Mouse (Mus musculus): ENCODE results near the gene Rem2. TPM values are rescaled to one million over a fixed set of nuclear protein-coding genes. Genes with fewer than 3 reads are reported as not detected.

The Rem2 gene
- polyA plus RNA-seq, 1 experiment = 4.0 TPM

GRCm38 (mm10) chr14:54464293-54465005 lies 11.5 kb upstream of the Rem2 start:
- Histone ChIP-seq H3K4me3 (ENCODE audit: low read depth, low read length) (peak overlapping the region; percentile 87), H3K9ac (ENCODE audit: low read depth, poor library complexity, severe bottlenecking) (peak overlapping the region; percentile 84), H3K9me3 (replicated peaks; ENCODE audit: control insufficient read depth, insufficient read depth, low read length, poor library complexity, severe bottlenecking) (no peaks in the 10 kb centered on the region), H3K4me1 (ENCODE audit: control insufficient read depth, insufficient read depth, low read length) (no peaks in the 10 kb centered on the region), H3K36me3 (ENCODE audit: control insufficient read depth, insufficient read depth, low read length, poor library complexity, severe bottlenecking) (peaks cover 4% of the 10 kb centered on the region; the same call in 1 of the 2 replicates), H3K27ac (ENCODE audit: insufficient read depth, low read length) (no peak overlapping the region; the same call in 1 of the 2 replicates), H3K27me3 (ENCODE audit: control insufficient read depth, insufficient read depth, low read length, poor library complexity, severe bottlenecking) (no peaks in the 10 kb centered on the region)
- TF ChIP-seq POLR2A (IDR thresholded peaks at IDR 0.05; ENCODE audit: insufficient read depth, low read length) = no peak
- peak; percentile 73 for TF ChIP-seq CTCF (IDR thresholded peaks at IDR 0.05; ENCODE audit: low read depth, low read length)
- no peak for TF ChIP-seq EP300 (IDR thresholded peaks at IDR 0.05; ENCODE audit: insufficient read depth, low read depth, low read length)

GRCm38 (mm10) chr14:54471467-54471866 lies 4.4 kb upstream of the Rem2 start:
- no peak overlapping the region for H3K4me3 ChIP-seq (ENCODE audit: low read depth, low read length)
- no peak overlapping the region for H3K27ac ChIP-seq (ENCODE audit: insufficient read depth, low read length)
- TF ChIP-seq POLR2A (IDR thresholded peaks at IDR 0.05; ENCODE audit: insufficient read depth, low read length) (no peak), CTCF (IDR thresholded peaks at IDR 0.05; ENCODE audit: low read depth, low read length) (no peak), EP300 (IDR thresholded peaks at IDR 0.05; ENCODE audit: insufficient read depth, low read depth, low read length) (no peak)
- no peaks in the 10 kb centered on the region for H3K27me3 ChIP-seq (ENCODE audit: control insufficient read depth, insufficient read depth, low read length, poor library complexity, severe bottlenecking)
- no peak overlapping the region for H3K9ac ChIP-seq (ENCODE audit: low read depth, poor library complexity, severe bottlenecking)
- H3K36me3 ChIP-seq (ENCODE audit: control insufficient read depth, insufficient read depth, low read length, poor library complexity, severe bottlenecking) = peaks cover 6% of the 10 kb centered on the region; the same call in 1 of the 2 replicates
- no peaks in the 10 kb centered on the region for H3K9me3 ChIP-seq (replicated peaks; ENCODE audit: control insufficient read depth, insufficient read depth, low read length, poor library complexity, severe bottlenecking)
- H3K4me1 ChIP-seq (ENCODE audit: control insufficient read depth, insufficient read depth, low read length) = no peaks in the 10 kb centered on the region

GRCm38 (mm10) chr14:54472671-54473070 lies 3.2 kb upstream of the Rem2 start:
- no peak overlapping the region for H3K27ac ChIP-seq (ENCODE audit: insufficient read depth, low read length)
- H3K9me3 ChIP-seq (replicated peaks; ENCODE audit: control insufficient read depth, insufficient read depth, low read length, poor library complexity, severe bottlenecking) = no peaks in the 10 kb centered on the region
- no peak overlapping the region for H3K9ac ChIP-seq (ENCODE audit: low read depth, poor library complexity, severe bottlenecking)
- peaks cover 6% of the 10 kb centered on the region; the same call in 1 of the 2 replicates for H3K36me3 ChIP-seq (ENCODE audit: control insufficient read depth, insufficient read depth, low read length, poor library complexity, severe bottlenecking)
- TF ChIP-seq POLR2A (IDR thresholded peaks at IDR 0.05; ENCODE audit: insufficient read depth, low read length) (no peak), EP300 (IDR thresholded peaks at IDR 0.05; ENCODE audit: insufficient read depth, low read depth, low read length) (no peak), CTCF (IDR thresholded peaks at IDR 0.05; ENCODE audit: low read depth, low read length) (no peak)
- no peaks in the 10 kb centered on the region for H3K4me1 ChIP-seq (ENCODE audit: control insufficient read depth, insufficient read depth, low read length)
- H3K27me3 ChIP-seq (ENCODE audit: control insufficient read depth, insufficient read depth, low read length, poor library complexity, severe bottlenecking) = no peaks in the 10 kb centered on the region
- H3K4me3 ChIP-seq (ENCODE audit: low read depth, low read length) = no peak overlapping the region

- H3K27me3 ChIP-seq (ENCODE audit: control insufficient read depth, insufficient read depth, low read length, poor library complexity, severe bottlenecking) = no peaks in the 10 kb centered on the region
- no peak overlapping the region for H3K9ac ChIP-seq (ENCODE audit: low read depth, poor library complexity, severe bottlenecking)
- H3K27ac ChIP-seq (ENCODE audit: insufficient read depth, low read length) = no peak overlapping the region
- H3K4me1 ChIP-seq (ENCODE audit: control insufficient read depth, insufficient read depth, low read length) = no peaks in the 10 kb centered on the region
- H3K9me3 ChIP-seq (replicated peaks; ENCODE audit: control insufficient read depth, insufficient read depth, low read length, poor library complexity, severe bottlenecking) = no peaks in the 10 kb centered on the region
- TF ChIP-seq EP300 (IDR thresholded peaks at IDR 0.05; ENCODE audit: insufficient read depth, low read depth, low read length) = no peak
- TF ChIP-seq POLR2A (IDR thresholded peaks at IDR 0.05; ENCODE audit: insufficient read depth, low read length) = no peak
- no peak for TF ChIP-seq CTCF (IDR thresholded peaks at IDR 0.05; ENCODE audit: low read depth, low read length)
- no peak overlapping the region for H3K4me3 ChIP-seq (ENCODE audit: low read depth, low read length)
- no peaks in the 10 kb centered on the region for H3K36me3 ChIP-seq (ENCODE audit: control insufficient read depth, insufficient read depth, low read length, poor library complexity, severe bottlenecking)
Observed at GRCm38 (mm10) chr14:54474744-54475143, 1.2 kb upstream of the Rem2 start.

GRCm38 (mm10) chr14:54477172-54477909 lies 1.4 kb downstream of the Rem2 start:
- no peaks in the 10 kb centered on the region for H3K27me3 ChIP-seq (ENCODE audit: control insufficient read depth, insufficient read depth, low read length, poor library complexity, severe bottlenecking)
- no peaks in the 10 kb centered on the region for H3K36me3 ChIP-seq (ENCODE audit: control insufficient read depth, insufficient read depth, low read length, poor library complexity, severe bottlenecking)
- H3K4me3 ChIP-seq (ENCODE audit: low read depth, low read length) = no peak overlapping the region
- no peaks in the 10 kb centered on the region for H3K4me1 ChIP-seq (ENCODE audit: control insufficient read depth, insufficient read depth, low read length)
- no peak overlapping the region for H3K27ac ChIP-seq (ENCODE audit: insufficient read depth, low read length)
- TF ChIP-seq POLR2A (IDR thresholded peaks at IDR 0.05; ENCODE audit: insufficient read depth, low read length) = no peak
- no peak for TF ChIP-seq CTCF (IDR thresholded peaks at IDR 0.05; ENCODE audit: low read depth, low read length)
- TF ChIP-seq EP300 (IDR thresholded peaks at IDR 0.05; ENCODE audit: insufficient read depth, low read depth, low read length) = no peak
- no peaks in the 10 kb centered on the region for H3K9me3 ChIP-seq (replicated peaks; ENCODE audit: control insufficient read depth, insufficient read depth, low read length, poor library complexity, severe bottlenecking)
- no peak overlapping the region for H3K9ac ChIP-seq (ENCODE audit: low read depth, poor library complexity, severe bottlenecking)
